Mouse (Mus musculus) liver, embryonic 16.5 days (tissue): ENCODE measurements around the gene Gm26920. TPM values are rescaled to one million over a fixed set of nuclear protein-coding genes. Genes with fewer than 3 reads are reported as not detected.
"Not testable (repeated sequence)": the region's sequence is repeated elsewhere in the genome, so short reads cannot be mapped to it uniquely, and the experiment has no call there.

ENCODE experiments used
- ATAC-seq: fragments of 200-750 bp; cut with Nextera tagmentation; 2 replicates; pipeline ENCODE4 v1.8.0; 2017; ENCODE audit warnings: low read depth, mild to moderate bottlenecking, moderate number of reproducible peaks, moderate library complexity
- H3K27ac ChIP-seq: fragments of 300-500 bp; sonication (generic); 2 replicates; pipeline ENCODE4 v1.5.1; 2014; ENCODE audit warnings: mild to moderate bottlenecking, low read length
- H3K27me3 ChIP-seq: fragments of 300-500 bp; sonication (generic); 2 replicates; pipeline ENCODE4 v1.6.1; 2014; ENCODE audit warnings: low read depth, low read length, mixed read lengths; ENCODE audit not compliant: control insufficient read depth, insufficient read depth
- H3K36me3 ChIP-seq: fragments of 300-500 bp; sonication (generic); 2 replicates; pipeline ENCODE4 v1.6.1; 2014; ENCODE audit warnings: mild to moderate bottlenecking; ENCODE audit not compliant: control insufficient read depth, insufficient read depth
- H3K4me1 ChIP-seq: fragments of 300-500 bp; sonication (generic); 2 replicates; pipeline ENCODE4 v1.6.1; 2014; ENCODE audit warnings: low read depth, low read length, mixed read lengths; ENCODE audit not compliant: control insufficient read depth
- H3K4me2 ChIP-seq: fragments of 300-500 bp; sonication (generic); 2 replicates; pipeline ENCODE4 v1.6.1; 2014; ENCODE audit warnings: low read depth, low read length, mixed read lengths
- H3K4me3 ChIP-seq: fragments of 300-500 bp; sonication (generic); 2 replicates; pipeline ENCODE4 v1.5.1; 2014; ENCODE audit warnings: low read depth, mild to moderate bottlenecking, low read length
- H3K9ac ChIP-seq: fragments of 300-500 bp; sonication (generic); 2 replicates; pipeline ENCODE4 v1.6.1; 2014; ENCODE audit warnings: low read depth, low read length
- H3K9me3 ChIP-seq: fragments of 300-500 bp; sonication (generic); replicated peaks from 2 replicates; pipeline ENCODE4 v1.6.1; 2016; ENCODE audit warnings: low read length; ENCODE audit not compliant: control insufficient read depth
- WGBS: fragments of 180-500 bp; shearing (Covaris S2); extraction: QIAGEN DNeasy Blood & Tissue Kit; methylation state at CpG from one replicate; pipeline ENCODE4 v1.1.7; 2014; ENCODE audit not compliant: insufficient replicate concordance; 5-methylcytosine and 5-hydroxymethylcytosine counted together
- polyA plus RNA-seq: library from polyadenylated mRNA; unstranded; fragments of >200 nt; fragmentation: Nextera tagmentation; extraction: Ambion mirVana; gene quantifications from 2 replicates; pipeline ENCODE4 v1.2.1, GENCODE M21; 2015

Gm26920 gene
- polyA plus RNA-seq, result not detected in 2 replicates

GRCm38 (mm10) chr7:30090092-30090969 is at the start of gene Gm26920, which contains the start of gene Zfp566:
Gene Gm26920 (minus strand): TSS chr7:30090410.
Gene Zfp566 (minus strand): TSS chr7:30090527.
- WGBS, result under 1% methylated on average over 40 of the region's 40 CpGs
- H3K9ac ChIP-seq, result peak within 1 kb of the TSS; percentile 69
- no peaks in the 10 kb centered on the region for H3K27me3 ChIP-seq
- peak within 1 kb of the TSS; percentile 99 for H3K4me2 ChIP-seq
- H3K36me3 ChIP-seq, result no peaks in the 10 kb centered on the region
- H3K4me3 ChIP-seq, result peak within 1 kb of the TSS; percentile 73
- ATAC-seq, result peak; percentile 93
- H3K4me1 ChIP-seq, result peaks cover 21% of the 10 kb centered on the region
- H3K9me3 ChIP-seq, result no peaks in the 10 kb centered on the region
- peak within 1 kb of the TSS; percentile 69 for H3K27ac ChIP-seq

GRCm38 (mm10) chr7:30136826-30137225 is 46.6 kb upstream of the Gm26920 start:
- Histone ChIP-seq H3K9ac (no peak overlapping the region), H3K4me1 (no peaks in the 10 kb centered on the region), H3K27ac (no peak overlapping the region), H3K36me3 (peaks cover 12% of the 10 kb centered on the region), H3K4me2 (no peak overlapping the region), H3K27me3 (no peaks in the 10 kb centered on the region), H3K4me3 (no peak overlapping the region), H3K9me3 (no peaks in the 10 kb centered on the region)
- no peak for ATAC-seq
- 83% methylated on average over 10 of the region's 10 CpGs for WGBS

- Histone ChIP-seq H3K4me1 (no peaks in the 10 kb centered on the region), H3K27ac (no peak overlapping the region), H3K36me3 (peaks cover 19% of the 10 kb centered on the region), H3K9ac (no peak overlapping the region), H3K4me2 (no peak overlapping the region), H3K4me3 (no peak overlapping the region), H3K27me3 (no peaks in the 10 kb centered on the region), H3K9me3 (no peaks in the 10 kb centered on the region)
- no peak for ATAC-seq
- 70% methylated on average over 4 of the region's 4 CpGs for WGBS
Measured at GRCm38 (mm10) chr7:30132396-30132795, 42.2 kb upstream of the Gm26920 start.

GRCm38 (mm10) chr7:30129900-30130299 is 39.7 kb upstream of the Gm26920 start:
- 63% methylated on average over 8 of the region's 8 CpGs for WGBS
- Histone ChIP-seq H3K27ac (no peak overlapping the region), H3K4me3 (no peak overlapping the region), H3K9me3 (no peaks in the 10 kb centered on the region), H3K36me3 (peaks cover 19% of the 10 kb centered on the region), H3K4me1 (no peaks in the 10 kb centered on the region), H3K27me3 (no peaks in the 10 kb centered on the region), H3K4me2 (no peak overlapping the region), H3K9ac (no peak overlapping the region)
- ATAC-seq, result no peak

- Histone ChIP-seq H3K4me3 (peak overlapping the region; percentile 80), H3K36me3 (no peaks in the 10 kb centered on the region), H3K9me3 (no peaks in the 10 kb centered on the region; the same call in 1 of the 2 replicates), H3K27ac (no peak overlapping the region; the same call in 1 of the 2 replicates), H3K27me3 (no peaks in the 10 kb centered on the region), H3K4me2 (peak overlapping the region; percentile 98), H3K4me1 (peaks cover 4% of the 10 kb centered on the region), H3K9ac (peak overlapping the region; percentile 69)
- WGBS, result 4% methylated on average over 15 of the region's 15 CpGs
- no peak for ATAC-seq
Measured at GRCm38 (mm10) chr7:30122188-30122530, 31.9 kb upstream of the Gm26920 start.

- WGBS, result under 1% methylated on average over 61 of the region's 61 CpGs
- peak within 1 kb of the TSS; percentile 98 for H3K4me2 ChIP-seq
- no peaks in the 10 kb centered on the region for H3K36me3 ChIP-seq
- no peaks in the 10 kb centered on the region; the same call in 1 of the 2 replicates for H3K9me3 ChIP-seq
- peak within 1 kb of the TSS; percentile 68 for H3K27ac ChIP-seq
- peak; percentile 97 for ATAC-seq
- H3K9ac ChIP-seq, result peak within 1 kb of the TSS; percentile 69
- H3K27me3 ChIP-seq, result no peaks in the 10 kb centered on the region
- H3K4me3 ChIP-seq, result peak within 1 kb of the TSS; percentile 80
- peaks cover 4% of the 10 kb centered on the region for H3K4me1 ChIP-seq
Measured at GRCm38 (mm10) chr7:30121308-30122187, 31.3 kb upstream of the Gm26920 start, which contains the start of gene Zfp382. Gene Zfp382 (plus strand): TSS chr7:30121942.

- not testable (repeated sequence) for H3K36me3 ChIP-seq, H3K4me2 ChIP-seq, H3K4me3 ChIP-seq, H3K4me1 ChIP-seq, H3K27me3 ChIP-seq, H3K9ac ChIP-seq, ATAC-seq, H3K27ac ChIP-seq, H3K9me3 ChIP-seq
- WGBS, result 80% methylated on average over 12 of the region's 12 CpGs
Measured at GRCm38 (mm10) chr7:30117935-30118334, 27.7 kb upstream of the Gm26920 start.

- no peaks in the 10 kb centered on the region for H3K36me3 ChIP-seq
- H3K27me3 ChIP-seq, result no peaks in the 10 kb centered on the region
- H3K4me2 ChIP-seq, result no peak overlapping the region
- no peak overlapping the region for H3K4me3 ChIP-seq
- no peak overlapping the region for H3K27ac ChIP-seq
- peaks cover 5% of the 10 kb centered on the region; the same call in 1 of the 2 replicates for H3K9me3 ChIP-seq
- ATAC-seq, result no peak
- peaks cover 1% of the 10 kb centered on the region for H3K4me1 ChIP-seq
- WGBS, result 76% methylated on average over 5 of the region's 5 CpGs
- H3K9ac ChIP-seq, result no peak overlapping the region
Measured at GRCm38 (mm10) chr7:30116076-30116475, 25.9 kb upstream of the Gm26920 start.
